Mouse (Mus musculus) splenic B cell, adult 2 months (primary cell): ENCODE data around the gene Rpl36a-ps1.

ENCODE experiments used
- DNase-seq: peaks from one replicate; pipeline ENCODE4 v3.0.0-alpha.2; 2011; ENCODE audit warnings: low read depth, low spot score
- H3K27me3 ChIP-seq: 2 replicates; pipeline ENCODE4 v1.6.1; 2012; ENCODE audit warnings: mild to moderate bottlenecking, low read length, moderate library complexity, mixed read lengths; ENCODE audit not compliant: control insufficient read depth, poor library complexity, insufficient read depth, severe bottlenecking
- H3K36me3 ChIP-seq: 2 replicates; pipeline ENCODE4 v1.6.1; 2012; ENCODE audit warnings: mild to moderate bottlenecking, low read length, moderate library complexity, mixed read lengths; ENCODE audit not compliant: control insufficient read depth, poor library complexity, insufficient read depth, severe bottlenecking

Rpl36a-ps1 gene

DNA sequence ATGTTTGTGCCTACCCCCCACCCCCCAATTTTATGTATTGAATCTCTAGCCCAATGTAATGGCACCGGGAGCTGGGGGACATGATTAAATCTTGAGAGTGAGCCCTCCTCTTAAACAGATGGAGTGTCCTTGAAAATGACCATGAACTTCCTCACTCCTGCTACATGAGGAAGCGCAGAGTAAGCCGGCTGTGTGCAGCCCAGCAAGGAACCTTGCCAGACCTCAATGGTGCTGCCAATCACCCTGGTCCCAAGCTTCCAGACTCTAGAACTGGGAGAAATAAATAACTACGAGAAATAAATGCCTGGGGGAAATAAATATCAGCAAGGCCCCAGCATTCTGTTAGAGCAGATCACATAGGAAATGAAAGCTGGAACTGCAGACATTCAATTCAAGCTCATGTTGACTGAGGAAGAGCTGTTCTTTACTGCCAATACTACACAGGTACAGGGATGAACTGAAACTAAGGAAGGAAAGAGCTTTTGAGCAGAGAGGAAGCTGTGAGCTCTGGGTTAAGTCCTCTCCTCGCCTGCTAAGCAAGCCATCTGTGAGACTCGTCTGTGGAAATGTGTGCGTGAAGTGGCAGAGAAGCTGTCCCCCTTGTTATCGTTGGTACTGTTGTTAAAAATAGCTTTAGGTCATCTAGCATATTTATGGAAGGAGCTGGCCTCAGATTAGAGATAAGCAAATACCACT is 16.3 kb upstream of the Rpl36a-ps1 start:
- Histone ChIP-seq H3K36me3 (no peaks in the 10 kb centered on the region), H3K27me3 (no peaks in the 10 kb centered on the region)
- no peak for DNase-seq

DNA sequence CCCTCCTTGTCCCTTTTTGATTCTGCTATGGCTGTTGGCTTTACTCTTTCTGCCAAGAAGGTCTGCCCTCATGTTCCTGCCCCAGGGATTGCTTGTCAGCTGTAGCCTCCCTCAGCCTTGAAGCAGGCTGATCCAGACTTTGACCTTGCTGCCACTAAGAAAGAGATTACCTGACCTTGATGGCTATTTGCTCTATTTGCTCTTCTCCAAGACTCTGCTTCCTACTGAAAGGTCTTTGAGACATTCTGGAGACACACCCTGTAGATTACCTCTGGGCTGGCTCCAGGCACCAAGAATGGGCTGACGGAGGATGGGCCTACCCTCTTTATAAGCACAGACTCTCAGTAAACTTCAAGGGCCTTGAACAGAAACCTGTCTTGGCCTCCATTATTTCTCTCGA is 1.6 kb downstream of the Rpl36a-ps1 start:
- no peaks in the 10 kb centered on the region for H3K27me3 ChIP-seq
- H3K36me3 ChIP-seq = no peaks in the 10 kb centered on the region
- no peak for DNase-seq

DNA sequence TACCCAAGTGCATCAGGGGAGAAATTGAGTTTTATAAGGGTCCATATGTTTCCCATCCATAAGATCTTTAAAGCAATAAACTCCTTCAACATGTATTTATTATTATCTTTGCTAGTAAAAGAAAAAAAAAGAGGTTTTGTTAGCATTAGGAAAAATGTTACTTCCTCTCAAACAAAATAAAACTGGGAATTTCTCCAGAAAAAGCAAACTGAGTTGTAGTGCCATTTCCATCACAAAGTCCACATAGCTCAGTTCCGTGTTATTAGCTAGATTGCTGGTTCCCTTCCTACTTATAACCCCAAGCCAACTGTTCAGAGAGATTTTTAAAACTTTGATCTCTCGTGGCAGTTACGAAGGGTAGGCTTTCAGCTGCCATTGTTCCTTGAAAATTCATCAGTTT is 3.5 kb downstream of the Rpl36a-ps1 start:
- no peak for DNase-seq
- H3K27me3 ChIP-seq = no peaks in the 10 kb centered on the region
- no peaks in the 10 kb centered on the region for H3K36me3 ChIP-seq

DNA sequence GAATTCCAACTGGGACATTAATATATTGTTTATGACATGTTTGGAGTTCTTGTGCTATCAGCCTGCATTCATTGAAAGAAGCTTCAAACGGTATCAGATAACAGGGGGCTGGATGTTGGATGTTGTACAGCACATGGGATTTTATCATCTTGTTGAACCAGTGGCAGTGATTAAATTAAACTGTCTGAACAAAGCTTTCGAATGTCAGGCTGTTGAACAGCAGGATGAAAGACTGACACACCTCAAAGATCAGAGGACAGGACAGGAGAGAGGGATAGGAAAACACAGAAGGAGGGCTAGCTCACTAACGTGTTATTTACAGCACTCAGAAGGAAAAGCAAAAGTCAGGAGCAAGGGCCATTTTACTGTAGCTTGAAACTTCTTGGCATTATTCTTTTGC is 4.3 kb downstream of the Rpl36a-ps1 start:
- no peaks in the 10 kb centered on the region for H3K36me3 ChIP-seq
- no peaks in the 10 kb centered on the region for H3K27me3 ChIP-seq
- DNase-seq = no peak

DNA sequence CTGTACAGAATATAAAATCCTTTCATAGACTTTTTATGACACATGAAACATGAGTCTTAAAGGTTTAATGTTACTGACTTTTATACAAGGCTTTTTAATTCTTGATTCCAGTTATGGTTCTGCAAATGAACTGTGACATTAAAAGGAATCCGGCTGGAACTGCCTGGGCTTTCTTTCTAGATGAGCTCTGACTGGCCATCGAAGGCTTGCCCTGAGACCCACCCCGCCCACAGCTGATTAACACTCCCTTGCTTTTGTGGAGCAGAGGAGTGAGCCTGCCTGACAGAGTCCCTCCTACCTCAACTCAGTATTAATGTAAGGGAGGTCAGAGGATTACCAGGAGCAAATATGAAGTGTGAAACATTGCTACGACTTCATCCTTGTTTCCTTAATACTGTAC is 22.2 kb downstream of the Rpl36a-ps1 start:
- DNase-seq = no peak
- H3K27me3 ChIP-seq = no peaks in the 10 kb centered on the region
- no peaks in the 10 kb centered on the region for H3K36me3 ChIP-seq

DNA sequence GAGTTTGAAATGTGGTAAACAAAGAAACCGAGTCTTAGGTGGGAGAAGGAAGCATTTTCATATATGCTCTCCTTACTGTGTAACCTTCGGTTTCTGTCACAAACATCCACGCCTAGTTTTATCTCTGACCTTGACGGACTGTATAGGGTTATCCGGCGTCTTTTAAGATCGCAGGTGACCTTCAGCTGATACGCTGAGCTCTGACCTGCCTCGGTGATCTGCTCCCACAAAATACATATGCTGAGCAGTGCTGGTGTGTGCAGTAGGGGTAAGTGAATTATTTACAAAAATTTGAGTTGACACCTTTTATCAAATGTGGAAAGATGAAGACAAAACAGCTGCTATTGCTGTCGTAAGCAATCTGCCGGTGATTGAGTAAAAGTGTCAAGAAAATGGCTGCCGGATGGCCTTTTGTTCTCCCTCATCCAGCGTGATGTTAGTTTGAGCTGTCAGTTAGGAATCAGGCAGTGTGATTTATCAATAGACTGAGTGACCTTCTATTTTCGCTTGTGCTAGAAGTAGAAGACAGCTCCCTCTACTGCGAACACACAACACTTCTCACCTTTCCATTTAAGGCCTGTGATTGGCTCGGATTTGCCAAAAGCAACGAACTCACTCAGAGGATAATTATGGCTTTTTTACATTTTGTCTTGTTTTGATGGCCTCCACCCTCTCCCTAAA is 35.0 kb downstream of the Rpl36a-ps1 start:
- no peak for DNase-seq
- Histone ChIP-seq H3K36me3 (no peaks in the 10 kb centered on the region), H3K27me3 (no peaks in the 10 kb centered on the region)

DNA sequence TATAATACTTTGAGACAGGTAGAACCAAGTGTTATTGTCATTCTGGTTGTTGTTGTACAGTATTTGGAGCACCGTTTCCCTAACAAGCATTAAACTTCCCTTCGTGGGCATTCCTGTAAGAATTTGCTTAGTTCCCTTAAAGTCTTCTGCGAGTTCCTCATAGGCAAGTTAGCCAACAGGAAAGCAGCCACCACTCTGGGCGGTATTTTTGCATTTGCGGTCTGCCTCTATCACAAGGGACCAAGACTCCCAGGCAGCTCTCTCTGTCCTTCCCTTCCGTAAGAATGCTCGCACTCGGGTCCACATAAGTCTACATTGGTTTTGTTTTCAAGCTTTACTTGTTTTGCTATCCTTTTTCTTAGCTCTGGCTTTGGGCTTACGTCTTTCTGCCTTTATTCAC is 37.3 kb downstream of the Rpl36a-ps1 start:
- no peaks in the 10 kb centered on the region for H3K27me3 ChIP-seq
- DNase-seq = no peak
- H3K36me3 ChIP-seq = no peaks in the 10 kb centered on the region

DNA sequence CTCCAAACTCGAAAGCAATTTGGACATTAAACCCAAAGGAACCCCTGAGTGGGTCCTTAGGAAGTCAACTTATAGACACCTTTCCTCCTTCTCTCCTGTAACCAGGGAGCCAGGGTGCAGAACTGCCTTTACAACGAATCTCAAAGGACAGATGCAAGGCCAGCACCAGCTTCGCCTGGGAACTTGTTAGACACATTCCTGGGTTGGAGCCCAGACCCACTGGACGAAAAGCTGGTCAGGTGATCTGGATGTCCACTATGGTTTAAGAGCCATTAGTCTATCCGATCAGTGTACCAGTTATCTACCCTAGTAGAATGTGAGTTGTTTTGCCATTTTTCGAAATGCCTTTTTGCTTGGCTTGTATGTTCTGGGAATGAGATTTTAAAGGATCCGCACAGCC is 41.7 kb downstream of the Rpl36a-ps1 start:
- Histone ChIP-seq H3K27me3 (no peaks in the 10 kb centered on the region), H3K36me3 (no peaks in the 10 kb centered on the region)
- no peak for DNase-seq

DNA sequence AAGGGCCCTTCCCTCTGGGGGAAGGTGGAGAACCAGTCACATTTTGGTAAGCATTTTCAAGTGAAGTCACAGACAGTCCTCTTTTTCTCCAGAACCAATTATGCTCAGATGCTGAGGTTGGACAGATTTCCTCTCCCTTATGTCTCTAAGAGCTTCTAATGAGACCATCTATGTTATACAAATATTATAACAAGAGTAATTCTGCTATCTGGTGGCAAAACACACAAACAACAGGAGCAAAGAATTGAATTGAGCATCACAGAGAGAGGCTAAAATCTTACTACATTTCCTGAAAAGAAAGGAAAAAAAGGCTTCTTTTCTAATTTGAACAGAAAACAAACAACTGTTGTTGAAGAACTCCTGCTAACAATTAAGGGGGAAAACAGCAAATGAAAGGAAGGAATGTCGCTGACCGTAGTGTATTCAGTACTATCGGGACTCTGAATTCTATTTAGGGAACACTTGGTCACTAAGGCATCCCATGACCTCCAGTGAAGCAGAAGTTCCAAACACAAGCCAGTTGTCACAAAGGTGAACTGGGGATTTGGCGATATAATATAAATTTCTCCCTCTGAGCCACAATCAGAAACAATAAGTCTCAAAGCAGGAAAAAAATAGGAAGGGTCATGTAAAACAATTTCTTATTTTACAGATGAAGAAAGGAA is 42.4 kb downstream of the Rpl36a-ps1 start:
- H3K36me3 ChIP-seq = no peaks in the 10 kb centered on the region
- DNase-seq = no peak
- H3K27me3 ChIP-seq = no peaks in the 10 kb centered on the region
